Mouse (Mus musculus) ovary, postnatal 36 days (tissue): ENCODE results near the gene Gm3460.
"Not testable (repeated sequence)": the region's sequence is repeated elsewhere in the genome, so short reads cannot be mapped to it uniquely, and the experiment has no call there.

Experiments used
- DNase-seq: peaks from one replicate; pipeline ENCODE4 v3.0.0; 2022; ENCODE audit warnings: low spot score, mixed read lengths

The Gm3460 gene

GRCm38 (mm10) chr14:6622318-6622717 is at the start of gene Gm3460:
Gene Gm3460, minus strand, starts transcription at chr14:6622418.
- DNase-seq: not testable (repeated sequence)

DNA sequence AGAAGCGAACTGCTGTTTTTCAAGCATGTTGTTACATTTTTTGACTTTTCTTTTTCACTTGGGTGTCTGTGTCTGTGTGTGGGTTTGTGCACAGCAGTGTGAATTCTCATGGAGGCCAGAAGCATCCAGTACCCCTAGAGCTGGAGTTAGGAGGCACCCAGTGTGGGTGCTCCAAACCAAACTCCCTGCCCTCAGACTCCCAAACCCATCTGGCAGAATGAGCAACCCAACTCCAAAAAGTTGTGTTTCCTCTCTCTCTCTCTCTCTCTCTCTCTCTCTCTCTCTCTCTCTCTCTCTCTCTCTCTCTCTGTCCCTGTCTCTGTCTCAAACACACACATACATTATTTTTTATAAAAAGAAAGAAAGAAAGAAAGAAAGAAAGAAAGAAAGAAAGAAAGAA is 15.8 kb downstream of the Gm3460 start:
- DNase-seq: peak; percentile 1

DNA sequence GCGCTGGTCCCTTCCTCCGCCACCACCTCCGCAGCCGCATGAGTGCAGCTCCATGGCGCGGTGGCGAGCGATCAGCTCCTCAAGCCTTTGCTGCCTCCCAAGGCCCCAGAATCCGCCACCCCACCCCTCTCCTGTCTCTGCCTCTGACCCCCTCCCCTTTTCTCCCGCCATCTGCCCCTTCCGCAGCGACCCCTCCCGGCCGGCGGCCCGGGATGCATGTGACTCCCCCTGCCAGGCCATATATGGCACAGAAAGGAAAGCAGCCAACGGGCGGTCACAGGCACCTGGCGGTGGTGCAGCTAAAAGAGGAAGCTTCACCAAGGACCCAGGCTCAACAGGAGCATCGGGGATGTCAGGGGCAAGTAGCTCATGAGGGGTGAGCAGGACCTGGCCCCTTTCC is 17.2 kb downstream of the Gm3460 start:
- DNase-seq: peak; percentile 2

DNA sequence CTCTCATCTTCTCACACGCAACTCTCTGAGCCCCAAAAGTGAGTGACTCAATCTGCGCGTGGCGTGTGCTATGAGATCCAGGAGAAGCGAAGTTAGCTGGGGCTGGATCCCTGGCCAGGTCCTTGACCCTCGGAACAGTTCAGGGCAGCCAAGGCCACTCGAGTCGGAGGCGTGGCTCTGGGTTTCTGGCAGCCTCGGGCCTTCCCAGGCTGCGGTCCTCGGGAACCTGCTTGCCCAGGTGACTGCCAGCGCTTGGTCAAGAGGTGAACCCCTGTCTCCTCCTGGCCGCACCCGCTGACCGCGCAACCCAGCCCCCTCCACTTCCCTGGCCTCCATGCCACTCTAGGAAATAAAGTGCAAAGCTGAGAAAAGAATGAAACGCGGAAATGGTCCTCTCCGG is 17.7 kb downstream of the Gm3460 start:
- DNase-seq: peak; percentile 1

DNA sequence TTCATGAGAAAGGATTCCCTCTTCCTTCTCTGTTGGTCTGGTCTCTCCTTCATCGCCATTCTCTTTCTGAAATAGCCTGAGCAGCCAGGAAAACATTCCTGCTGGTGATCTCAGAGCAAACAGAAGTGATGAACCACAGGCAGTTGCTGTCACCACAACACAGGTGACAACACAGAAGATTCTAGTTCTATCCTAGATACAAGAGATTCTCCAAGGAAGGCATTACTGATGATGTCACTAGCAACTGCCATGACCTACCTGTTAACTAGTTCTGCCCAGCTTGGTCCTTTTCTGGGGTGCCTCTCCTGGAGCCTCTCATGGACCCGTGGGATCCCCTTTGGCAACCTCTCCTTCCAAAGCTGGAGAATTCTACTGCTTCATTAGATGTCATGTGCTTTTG is 31.7 kb downstream of the Gm3460 start, which contains the start of gene Gm3629:
Gm3629 (minus strand) TSS at position 101 of the 400 bp plus-strand sequence.
- DNase-seq: not testable (repeated sequence)
